Mouse (Mus musculus): ENCODE data around the gene Hoxa4. TPM values are rescaled to one million over a fixed set of nuclear protein-coding genes. Genes with fewer than 3 reads are reported as not detected.

Gene Hoxa4
- polyA plus RNA-seq (2015; fragmentation: Nextera tagmentation; extraction: Ambion mirVana) = not detected in 2 replicates

- H3K4me2 ChIP-seq = peak within 1 kb of the TSS; percentile 43
- 1% methylated on average over 62 of the region's 102 CpGs for WGBS
- no peaks in the 10 kb centered on the region for H3K36me3 ChIP-seq (replicated peaks)
- H3K4me3 ChIP-seq = peak within 1 kb of the TSS; percentile 33
- no peak within 1 kb of the TSS for H3K27ac ChIP-seq
- no peaks in the 10 kb centered on the region for H3K9me3 ChIP-seq
- peaks cover 98% of the 10 kb centered on the region for H3K27me3 ChIP-seq (replicated peaks)
- H3K4me1 ChIP-seq = 0 out of 2 replicates have a peak, but pooled peaks cover 3% of the 10 kb centered on the region
- no peak within 1 kb of the TSS for H3K9ac ChIP-seq
- ATAC-seq (replicated peaks) = no peak
Measured at GRCm38 (mm10) chr6:52190906-52191810, at the start of gene Hoxa4. TSS of gene Hoxa4 (minus strand) at chr6:52191753.

- H3K4me1 ChIP-seq = 0 out of 2 replicates have a peak, but pooled peaks cover 2% of the 10 kb centered on the region
- no peaks in the 10 kb centered on the region for H3K36me3 ChIP-seq (replicated peaks)
- no peak overlapping the region for H3K4me3 ChIP-seq
- no peak overlapping the region for H3K4me2 ChIP-seq
- H3K9ac ChIP-seq = no peak overlapping the region
- peaks cover 97% of the 10 kb centered on the region for H3K27me3 ChIP-seq (replicated peaks)
- ATAC-seq (replicated peaks) = no peak
- H3K9me3 ChIP-seq = no peaks in the 10 kb centered on the region
- H3K27ac ChIP-seq = no peak overlapping the region
- WGBS = 1% methylated on average over 9 of the region's 9 CpGs
Measured at GRCm38 (mm10) chr6:52241001-52241621, 49.6 kb upstream of the Hoxa4 start.

GRCm38 (mm10) chr6:52240389-52241000 is 48.9 kb upstream of the Hoxa4 start, which contains the start of gene Hoxa10:
TSS of gene Hoxa10 (minus strand) at chr6:52240854.
- WGBS = 1% methylated on average over 35 of the region's 35 CpGs
- Histone ChIP-seq H3K27ac (no peak within 1 kb of the TSS), H3K36me3 (replicated peaks) (no peaks in the 10 kb centered on the region), H3K9ac (no peak within 1 kb of the TSS), H3K4me3 (no peak within 1 kb of the TSS), H3K4me2 (no peak within 1 kb of the TSS), H3K4me1 (0 out of 2 replicates have a peak, but pooled peaks cover 2% of the 10 kb centered on the region), H3K9me3 (no peaks in the 10 kb centered on the region), H3K27me3 (replicated peaks) (peaks cover 97% of the 10 kb centered on the region)
- no peak for ATAC-seq (replicated peaks)

- WGBS = 3% methylated on average over 30 of the region's 30 CpGs
- no peak overlapping the region for H3K9ac ChIP-seq
- no peaks in the 10 kb centered on the region for H3K9me3 ChIP-seq
- no peak overlapping the region for H3K27ac ChIP-seq
- H3K4me1 ChIP-seq = 0 out of 2 replicates have a peak, but pooled peaks cover 2% of the 10 kb centered on the region
- no peaks in the 10 kb centered on the region for H3K36me3 ChIP-seq (replicated peaks)
- no peak overlapping the region for H3K4me3 ChIP-seq
- H3K4me2 ChIP-seq = no peak overlapping the region
- no peak for ATAC-seq (replicated peaks)
- peaks cover 97% of the 10 kb centered on the region for H3K27me3 ChIP-seq (replicated peaks)
Measured at GRCm38 (mm10) chr6:52239625-52240388, 48.3 kb upstream of the Hoxa4 start.

- no peak overlapping the region for H3K4me2 ChIP-seq
- H3K27me3 ChIP-seq (replicated peaks) = peaks cover 98% of the 10 kb centered on the region
- H3K36me3 ChIP-seq (replicated peaks) = no peaks in the 10 kb centered on the region
- 0 out of 2 replicates have a peak, but pooled peaks cover 2% of the 10 kb centered on the region for H3K4me1 ChIP-seq
- no peak for ATAC-seq (replicated peaks)
- 2% methylated on average over 7 of the region's 7 CpGs for WGBS
- no peak overlapping the region for H3K27ac ChIP-seq
- no peak overlapping the region for H3K4me3 ChIP-seq
- H3K9ac ChIP-seq = no peak overlapping the region
- H3K9me3 ChIP-seq = no peaks in the 10 kb centered on the region
Measured at GRCm38 (mm10) chr6:52238976-52239375, 47.4 kb upstream of the Hoxa4 start.

- WGBS = 3% methylated on average over 7 of the region's 7 CpGs
- Histone ChIP-seq H3K9me3 (no peaks in the 10 kb centered on the region), H3K36me3 (replicated peaks) (no peaks in the 10 kb centered on the region), H3K4me2 (no peak overlapping the region), H3K4me3 (no peak overlapping the region), H3K4me1 (0 out of 2 replicates have a peak, but pooled peaks cover 2% of the 10 kb centered on the region), H3K27me3 (replicated peaks) (peaks cover 98% of the 10 kb centered on the region), H3K27ac (no peak overlapping the region), H3K9ac (no peak overlapping the region)
- no peak for ATAC-seq (replicated peaks)
Measured at GRCm38 (mm10) chr6:52238155-52238545, 46.6 kb upstream of the Hoxa4 start.

GRCm38 (mm10) chr6:52237346-52238154 is 46.0 kb upstream of the Hoxa4 start:
- H3K4me2 ChIP-seq = no peak overlapping the region
- 0 out of 2 replicates have a peak, but pooled peaks cover 2% of the 10 kb centered on the region for H3K4me1 ChIP-seq
- WGBS = 10% methylated on average over 10 of the region's 10 CpGs
- H3K9ac ChIP-seq = no peak overlapping the region
- no peak for ATAC-seq (replicated peaks)
- no peaks in the 10 kb centered on the region for H3K36me3 ChIP-seq (replicated peaks)
- H3K27me3 ChIP-seq (replicated peaks) = peaks cover 98% of the 10 kb centered on the region
- no peaks in the 10 kb centered on the region for H3K9me3 ChIP-seq
- no peak overlapping the region for H3K27ac ChIP-seq
- no peak overlapping the region for H3K4me3 ChIP-seq

GRCm38 (mm10) chr6:52236806-52237205 is 45.3 kb upstream of the Hoxa4 start:
- Histone ChIP-seq H3K36me3 (replicated peaks) (no peaks in the 10 kb centered on the region), H3K9ac (no peak overlapping the region), H3K9me3 (no peaks in the 10 kb centered on the region), H3K4me2 (no peak overlapping the region), H3K4me1 (0 out of 2 replicates have a peak, but pooled peaks cover 2% of the 10 kb centered on the region), H3K27me3 (replicated peaks) (peaks cover 98% of the 10 kb centered on the region), H3K4me3 (no peak overlapping the region), H3K27ac (no peak overlapping the region)
- no peak for ATAC-seq (replicated peaks)
- 1% methylated on average over 3 of the region's 3 CpGs for WGBS

GRCm38 (mm10) chr6:52235866-52236265 is 44.3 kb upstream of the Hoxa4 start:
- Histone ChIP-seq H3K4me3 (no peak overlapping the region), H3K4me2 (no peak overlapping the region), H3K4me1 (0 out of 2 replicates have a peak, but pooled peaks cover 2% of the 10 kb centered on the region), H3K36me3 (replicated peaks) (no peaks in the 10 kb centered on the region), H3K9ac (no peak overlapping the region), H3K27me3 (replicated peaks) (peaks cover 94% of the 10 kb centered on the region), H3K27ac (no peak overlapping the region), H3K9me3 (no peaks in the 10 kb centered on the region)
- WGBS = 18% methylated on average over 6 of the region's 6 CpGs
- no peak for ATAC-seq (replicated peaks)

- no peak overlapping the region for H3K4me2 ChIP-seq
- H3K9ac ChIP-seq = no peak overlapping the region
- H3K36me3 ChIP-seq (replicated peaks) = no peaks in the 10 kb centered on the region
- no peak overlapping the region for H3K4me3 ChIP-seq
- ATAC-seq (replicated peaks) = no peak
- no peaks in the 10 kb centered on the region for H3K9me3 ChIP-seq
- WGBS = 29% methylated on average over 9 of the region's 9 CpGs
- H3K27me3 ChIP-seq (replicated peaks) = peaks cover 94% of the 10 kb centered on the region
- H3K27ac ChIP-seq = no peak overlapping the region
- H3K4me1 ChIP-seq = 0 out of 2 replicates have a peak, but pooled peaks cover 2% of the 10 kb centered on the region
Measured at GRCm38 (mm10) chr6:52235267-52235666, 43.7 kb upstream of the Hoxa4 start.

All from midbrain, embryonic 15.5 days (tissue).